In genomic region chr5:130368236-130368635, GRCm38 (mm10) we compare ENCODE assay signal across 25 mouse cellular contexts. TPM values are rescaled to one million over a fixed set of nuclear protein-coding genes. Genes with fewer than 3 reads are reported as not detected.
DNase-seq lines count a peak whose midpoint lies in the region; ATAC-seq and TF ChIP-seq lines count a peak whose summit lies in the region.
"Had no signal": no experiment of that assay in that cellular context is flagged by ENCODE, and none has a peak within 500 bp of the region (broad histone marks: within the 10 kb centered on the region; RNA-seq: fewer than 3 reads in every experiment).

No protein-coding gene starts in this region.

- no peaks in the 10 kb centered on the region for H3K27me3 ChIP-seq in cerebellum, adult 2 months (ENCODE audit: control insufficient read depth, insufficient read depth, low read length)
- no peaks in the 10 kb centered on the region for H3K27me3 ChIP-seq in midbrain, embryonic 14.5 days (ENCODE audit: control insufficient read depth, insufficient read depth, low read length)
- H3K27me3 ChIP-seq: embryonic facial prominence, embryonic 12.5 days; forebrain, embryonic 12.5 days; heart, embryonic 13.5 days; hindbrain, embryonic 15.5 days had no signal

- no peak overlapping the region for H3K4me2 ChIP-seq in midbrain, embryonic 14.5 days (ENCODE audit: low read length)
- H3K4me2 ChIP-seq: embryonic facial prominence, embryonic 12.5 days; forebrain, embryonic 12.5 days; heart, embryonic 13.5 days; hindbrain, embryonic 15.5 days had no signal

- peak; percentile 33; the same call in 1 of the 2 replicates for TF ChIP-seq POLR2A in cerebellum, adult 2 months (IDR thresholded peaks at IDR 0.05; ENCODE audit: borderline replicate concordance, insufficient read depth, low read length)

- peak overlapping the region; percentile 8 for H3K4me3 ChIP-seq in cerebellum, adult 2 months (replicated peaks; ENCODE audit: insufficient read depth, low read depth, low read length)
- H3K4me3 ChIP-seq in midbrain, embryonic 14.5 days (replicated peaks; ENCODE audit: low read depth, low read length), result no peak overlapping the region
- H3K4me3 ChIP-seq: embryonic facial prominence, embryonic 12.5 days; forebrain, embryonic 12.5 days; gastrocnemius, adult 2 months; heart, embryonic 13.5 days; hindbrain, embryonic 15.5 days had no signal

- 12% methylated on average over 6 of the region's 6 CpGs for WGBS in cerebellum, adult 2 months
- 79% methylated on average over 6 of the region's 6 CpGs for WGBS in midbrain, embryonic 14.5 days

- peak overlapping the region; percentile 92 for H3K27ac ChIP-seq in cerebellum, adult 2 months (ENCODE audit: insufficient read depth, low read length)
- no peak overlapping the region for H3K27ac ChIP-seq in midbrain, embryonic 14.5 days (replicated peaks; ENCODE audit: low read depth, low read length)
- H3K27ac ChIP-seq: embryonic facial prominence, embryonic 12.5 days; forebrain, embryonic 12.5 days; gastrocnemius, adult 2 months; heart, embryonic 13.5 days; hindbrain, embryonic 15.5 days had no signal

- H3K36me3 ChIP-seq in midbrain, embryonic 14.5 days (ENCODE audit: control insufficient read depth, insufficient read depth, low read length), result no peaks in the 10 kb centered on the region
- H3K36me3 ChIP-seq: embryonic facial prominence, embryonic 12.5 days; forebrain, embryonic 12.5 days; G1E; heart, embryonic 13.5 days; hindbrain, embryonic 15.5 days had no signal

- ATAC-seq in cerebellum, adult (ENCODE audit: insufficient number of reproducible peaks, low FRiP score, low TSS enrichment), result peak; percentile 81; the same call in 1 of the 2 replicates
- ATAC-seq in midbrain, embryonic 14.5 days (ENCODE audit: low FRiP score, low TSS enrichment), result no peak
- ATAC-seq: CD4-positive, CD25-positive, alpha-beta regulatory T cell, adult 4 months; forebrain, embryonic 16.5 days; intestine, embryonic 16.5 days had no signal

- peaks cover 16% of the 10 kb centered on the region for H3K4me1 ChIP-seq in cerebellum, adult 2 months (ENCODE audit: control insufficient read depth, insufficient read depth, low read length)
- H3K4me1 ChIP-seq in midbrain, embryonic 14.5 days (ENCODE audit: control insufficient read depth, insufficient read depth, low read length), result no peaks in the 10 kb centered on the region
- H3K4me1 ChIP-seq: embryonic facial prominence, embryonic 12.5 days; forebrain, embryonic 12.5 days; heart, embryonic 13.5 days; hindbrain, embryonic 15.5 days had no signal

- H3K9ac ChIP-seq in midbrain, embryonic 14.5 days (replicated peaks; ENCODE audit: low read length), result no peak overlapping the region
- H3K9ac ChIP-seq: embryonic facial prominence, embryonic 12.5 days; forebrain, embryonic 12.5 days; heart, embryonic 13.5 days; hindbrain, embryonic 15.5 days had no signal

- no peak for TF ChIP-seq CTCF in cerebellum, adult 2 months (IDR thresholded peaks at IDR 0.05; ENCODE audit: borderline replicate concordance, insufficient read depth, low read depth, low read length)

- no peaks in the 10 kb centered on the region for H3K9me3 ChIP-seq in midbrain, embryonic 14.5 days (ENCODE audit: control insufficient read depth, low read length)
- H3K9me3 ChIP-seq: embryonic facial prominence, embryonic 12.5 days; hindbrain, embryonic 15.5 days had no signal

- no peak for DNase-seq in cerebellum, postnatal 4 days (ENCODE audit: low spot score in 2 of 2)
- DNase-seq in cerebellum, adult 2 months, result peak; percentile 87 to 93
- DNase-seq in cerebellum, postnatal 10 days, result peak; percentile 48 to 67
- DNase-seq in midbrain, embryonic 14.5 days, result no peak
- DNase-seq in retina, embryonic 14.5 days (ENCODE audit: low spot score), result no peak
- no peak for DNase-seq in frontal cortex, postnatal 10 days (ENCODE audit: low spot score in 2 of 2)
- DNase-seq: adrenal gland, adult 8-10 months; adrenal gland, postnatal 36 days; B cell, adult 2 months; gastrocnemius, adult 2 months; gastrocnemius, postnatal 25 days; heart, adult 11 months; heart, postnatal 36 days had no signal

RNA-seq across cellular contexts. Expression of gene Caln1, which starts 1.0 kb away (rescaled TPM):
- 123 and 141 TPM in 2 replicates for polyA plus RNA-seq in cerebellum, adult 2 months (2012; rRNA removed)
- polyA plus RNA-seq in midbrain, embryonic 14.5 days (2014; fragmentation: Nextera tagmentation; extraction: Ambion mirVana), result 8.4 and 15.6 TPM in 2 replicates
- polyA plus RNA-seq: CD4-positive, CD25-positive, alpha-beta regulatory T cell, adult 4 months; G1E; heart, postnatal 0 days had no signal

RNA-seq across cellular contexts. Expression of gene A330070K13Rik, which starts 16.2 kb away (rescaled TPM):
- polyA plus RNA-seq in cerebellum, adult 2 months (2012; rRNA removed), result 1.4 and 1.8 TPM in 2 replicates
- polyA plus RNA-seq in midbrain, embryonic 14.5 days (2014; fragmentation: Nextera tagmentation; extraction: Ambion mirVana), result not detected in 2 replicates
- polyA plus RNA-seq: brain, embryonic 14.5 days; CD4-positive, CD25-positive, alpha-beta regulatory T cell, adult 4 months; embryonic facial prominence, embryonic 12.5 days; forebrain, embryonic 12.5 days; forebrain, embryonic 16.5 days; G1E; heart, embryonic 13.5 days; heart, postnatal 0 days; hindbrain, embryonic 11.5 days; intestine, embryonic 16.5 days had no signal

Comparison
In these comparisons a context has a peak if more than half of its experiments do, and no peak if none do; other contexts are left out.
1. DNase-seq: peak in cerebellum, adult 2 months (2 of 2) and cerebellum, postnatal 10 days (2 of 2); none in cerebellum, postnatal 4 days (0 of 2), midbrain, embryonic 14.5 days (single experiment), retina, embryonic 14.5 days (single experiment) and frontal cortex, postnatal 10 days (0 of 2).